Mouse (Mus musculus) left cerebral cortex, postnatal 10 days (tissue): ENCODE data around the gene Pgm2. TPM values are rescaled to one million over a fixed set of nuclear protein-coding genes. Genes with fewer than 3 reads are reported as not detected.

Source experiments
- DNase-seq, 2 experiments: peaks; one replicate each; pipeline ENCODE4 v3.0.0; 2021 to 2022; ENCODE audit warnings: low spot score in 2 of 2, mixed read lengths in 1 of 2; ENCODE audit errors: extremely low spot score in 1 of 2
- intact Hi-C: fragments of 180-260 bp; cut with DNase I; formaldehyde crosslinking; loops from one replicate; pipeline ENCODE4 v1.15.1; 2025
- total RNA-seq, 2 experiments: library from RNA; stranded (reverse); gene quantifications; 2 replicates each; pipeline ENCODE4 v1.2.3; 2021

Pgm2 gene
- total RNA-seq, 2 experiments from 2014 or later, result 10.3 to 10.7 TPM

DNA sequence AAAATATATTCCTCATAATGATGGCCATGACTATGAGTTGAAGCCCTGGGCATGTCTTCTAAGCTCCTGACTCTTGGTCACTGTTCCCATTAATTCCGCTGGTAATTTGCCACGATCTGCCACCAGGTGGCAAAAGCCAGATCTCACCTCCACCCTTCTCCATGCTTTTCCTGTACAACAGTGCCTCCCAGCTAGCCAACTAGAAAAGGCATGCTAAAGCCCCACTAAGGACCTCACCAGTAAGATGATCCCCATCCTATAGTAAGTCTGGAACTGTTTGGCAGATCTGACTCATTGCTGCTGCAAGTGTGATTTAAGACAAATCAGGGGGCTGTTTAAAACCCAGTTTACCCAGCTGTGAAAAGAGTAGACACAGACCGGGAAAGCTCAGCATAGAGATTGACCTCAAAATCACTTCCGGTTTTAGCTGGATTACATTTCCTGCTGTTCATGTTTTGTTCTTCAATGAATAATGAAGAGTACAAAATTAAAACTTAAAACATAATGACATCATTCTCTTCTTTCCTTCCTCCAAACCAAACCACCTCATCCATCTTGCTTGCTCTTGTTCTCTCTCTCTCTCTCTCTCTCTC, 22.6 kb upstream of the Pgm2 start:
- intact Hi-C loops, result loop anchor here (5.0 kb wide), 1 partner anchor 163 kb away; no protein-coding TSS in a partner anchor
- DNase-seq, result peak in 1 of 2 experiments; percentile 69

DNA sequence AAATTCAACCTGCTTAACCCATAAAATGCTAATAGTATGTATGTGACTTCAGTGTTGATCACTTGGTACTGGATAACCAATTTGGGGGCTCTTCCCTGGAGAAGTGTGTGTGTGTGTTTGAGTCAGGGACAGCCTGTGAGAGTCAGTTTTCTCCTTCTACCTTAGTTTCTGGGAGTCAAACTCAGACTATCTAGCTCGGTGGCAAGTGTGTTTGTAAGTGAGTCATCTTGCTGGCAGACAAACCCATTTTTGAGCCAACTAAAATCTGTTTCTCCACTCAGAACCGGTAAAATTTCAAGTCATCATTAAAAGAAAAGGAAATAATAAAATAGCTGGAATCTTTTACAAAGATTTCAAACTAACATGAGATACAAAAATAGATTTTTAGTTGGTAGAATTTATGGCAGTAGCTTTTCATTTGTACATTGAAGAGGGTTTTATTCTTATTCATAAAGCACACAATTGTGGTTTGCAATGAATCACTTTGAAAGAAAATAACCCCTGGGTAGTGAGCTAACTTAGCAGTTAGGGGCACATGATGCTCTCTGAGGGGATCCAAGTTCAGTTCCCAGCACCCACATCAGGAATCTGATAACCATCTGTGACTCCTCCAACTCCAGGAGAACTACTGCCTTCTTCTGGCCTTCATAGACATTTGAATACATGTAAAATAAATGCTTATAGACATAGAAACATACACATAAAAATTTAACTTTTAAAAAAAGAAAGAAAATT, 21.8 kb upstream of the Pgm2 start:
- intact Hi-C loops, result loop anchor here (5.0 kb wide), 1 partner anchor 164 kb away; no protein-coding TSS in a partner anchor
- no peak for DNase-seq

DNA sequence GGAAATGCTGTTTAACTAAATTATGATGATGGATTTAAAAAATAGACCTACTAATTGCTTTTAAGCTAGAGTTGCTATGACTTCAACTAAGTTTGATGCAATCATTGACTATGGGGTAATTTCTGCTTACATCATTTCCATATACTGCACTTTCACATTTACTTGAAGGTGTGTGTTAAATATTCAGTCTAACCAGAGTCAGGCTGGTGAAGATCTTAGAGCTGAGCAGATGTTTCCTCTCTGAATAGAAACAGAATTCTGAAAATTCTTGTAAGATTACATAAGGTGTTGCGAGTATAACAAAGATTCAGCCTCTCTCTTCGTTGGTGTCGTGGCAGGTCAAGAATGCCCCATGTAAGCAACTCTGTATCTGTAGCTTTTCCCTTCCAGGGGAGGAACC, 18.3 kb upstream of the Pgm2 start:
- DNase-seq, result no peak
- intact Hi-C loops, result loop anchor here (5.0 kb wide), 1 partner anchor 167 kb away; no protein-coding TSS in a partner anchor

DNA sequence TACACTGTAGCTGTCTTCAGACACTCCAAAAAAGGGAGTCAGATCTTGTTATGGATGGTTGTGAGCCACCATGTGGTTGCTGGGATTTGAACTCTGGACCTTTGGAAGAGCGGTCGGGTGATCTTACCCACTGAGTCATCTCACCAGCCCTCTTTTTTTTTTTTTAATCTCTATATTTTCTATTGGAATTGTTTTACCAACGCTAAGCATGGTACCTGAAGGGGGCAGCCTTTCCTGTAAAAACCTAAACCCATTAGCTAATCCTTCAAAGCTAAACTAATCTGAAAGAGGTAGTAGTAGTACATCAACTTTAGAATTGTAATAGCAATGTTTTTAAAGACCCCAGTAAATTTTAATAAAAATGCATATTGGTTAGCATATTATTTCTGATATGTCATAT, 17.2 kb upstream of the Pgm2 start:
- intact Hi-C loops, result no loop called here
- DNase-seq, result peak in 1 of 2 experiments; percentile 34

DNA sequence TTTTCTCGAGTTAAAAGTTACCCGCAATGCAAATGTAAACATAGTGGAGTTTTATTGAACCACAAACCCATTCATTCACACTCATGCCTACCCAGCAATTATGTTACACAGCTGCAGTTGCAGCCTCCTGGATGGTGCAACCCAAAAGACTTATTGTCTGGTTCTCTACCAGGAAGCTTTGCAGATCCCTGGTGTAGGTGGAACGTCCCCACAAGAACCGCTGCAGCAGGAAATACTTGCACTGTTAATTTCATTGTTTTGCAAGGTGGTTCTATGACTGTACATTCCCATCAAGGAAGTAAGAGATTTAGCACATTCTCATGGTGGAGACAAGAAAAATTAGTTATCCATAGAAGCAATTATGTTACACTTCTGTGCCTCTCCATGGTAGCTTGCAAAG, 15.4 kb upstream of the Pgm2 start:
- intact Hi-C loops, result no loop called here
- no peak for DNase-seq

DNA sequence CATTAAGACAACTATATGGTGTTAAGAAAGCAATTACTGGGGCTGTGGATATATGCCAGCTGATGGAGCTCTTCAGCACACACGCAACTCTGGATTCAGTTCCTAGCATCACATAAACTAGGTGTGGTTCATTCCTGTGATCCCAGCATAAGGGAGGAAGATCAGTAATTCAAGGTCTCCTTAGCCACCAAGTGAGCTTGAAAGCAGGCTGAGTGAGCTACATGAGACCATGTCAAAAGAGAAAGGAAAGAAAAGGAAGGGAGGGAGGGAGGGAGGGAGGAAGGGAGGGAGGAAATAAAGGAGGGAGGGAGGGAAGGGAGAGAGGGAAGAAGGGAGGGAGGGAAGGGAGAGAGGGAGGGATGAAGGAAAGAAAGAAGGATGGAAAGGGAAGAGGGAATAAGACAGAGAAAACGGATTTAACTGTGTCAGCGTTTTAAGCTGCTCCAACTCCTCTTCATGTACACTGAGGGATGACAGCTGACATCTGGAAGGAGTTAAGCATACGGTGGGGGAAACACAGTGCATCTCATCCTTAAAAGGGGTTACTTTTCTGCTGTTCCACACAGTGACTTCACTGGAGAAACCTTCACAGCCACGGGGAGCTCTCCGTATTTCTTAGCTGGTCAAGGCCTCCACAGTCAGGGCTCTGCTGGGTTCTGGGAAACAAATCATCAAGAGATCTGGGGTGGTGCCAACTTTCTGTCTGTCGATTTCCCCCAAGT, 13.8 kb upstream of the Pgm2 start:
- intact Hi-C loops, result no loop called here

DNA sequence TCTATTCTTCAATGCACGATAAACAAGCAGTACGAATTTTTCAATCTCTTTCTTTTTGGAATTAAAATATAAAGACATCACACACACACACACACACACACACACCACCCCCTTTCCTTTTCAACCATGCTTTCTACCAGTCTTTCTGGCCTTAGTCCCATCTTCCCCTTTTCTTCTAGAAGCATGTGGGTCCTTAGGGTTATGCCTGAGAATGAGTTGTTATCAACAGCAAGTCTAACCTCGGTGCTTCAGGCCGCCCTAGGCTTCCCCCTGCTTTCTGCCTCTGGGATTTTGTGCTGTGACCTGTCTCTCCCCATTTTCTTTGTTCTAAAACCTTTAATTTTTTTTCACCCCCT, 13.3 kb upstream of the Pgm2 start:
- intact Hi-C loops, result no loop called here
- DNase-seq, result no peak

More for the DNA sequence above, 13.8 kb upstream of the Pgm2 start:
- DNase-seq, result no peak

DNA sequence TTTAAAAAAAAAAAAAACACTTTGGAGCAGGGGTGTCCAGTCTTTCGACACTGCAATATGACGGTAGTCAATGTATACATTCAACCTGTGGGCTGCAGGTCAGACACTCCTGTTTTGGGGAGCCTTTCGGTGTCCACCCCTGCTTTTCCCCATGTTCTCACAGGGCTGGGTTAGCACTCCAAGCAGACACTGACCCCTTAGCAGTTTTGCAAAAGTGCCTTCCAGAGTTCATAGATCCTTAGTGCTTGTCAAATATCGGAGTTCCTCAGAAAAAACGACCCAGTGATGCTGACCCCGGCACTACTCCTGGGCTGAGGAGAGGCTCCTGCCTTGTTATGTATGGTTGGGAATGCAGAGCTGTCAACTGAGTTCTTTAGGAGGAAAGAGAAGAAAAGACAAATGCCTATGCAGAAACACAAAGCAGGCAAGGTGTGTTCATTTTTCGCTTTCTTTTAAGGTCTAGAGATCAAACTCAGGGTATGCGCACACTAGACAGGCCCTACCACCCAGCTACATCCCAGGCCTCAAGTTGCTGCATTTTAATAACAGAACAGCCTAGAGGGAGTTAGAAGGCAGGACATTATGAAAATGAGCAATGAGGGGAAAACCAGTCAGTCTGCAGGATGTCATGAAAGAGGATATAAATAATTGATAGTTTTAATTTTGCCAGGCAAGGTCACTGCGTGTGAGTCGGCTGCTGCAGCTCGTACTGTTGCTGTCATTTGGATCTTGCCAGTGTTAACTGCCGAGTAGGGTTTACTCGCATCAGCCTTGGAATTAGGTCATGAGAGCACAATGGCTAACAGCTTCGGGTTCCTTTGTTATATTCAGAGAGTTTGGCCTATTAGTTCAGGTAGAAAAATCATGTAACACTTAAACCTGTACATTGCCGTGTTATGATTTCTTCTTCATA, 9.0 kb upstream of the Pgm2 start:
- no peak for DNase-seq
- intact Hi-C loops, result loop anchor here (10.0 kb wide), 1 partner anchor 269 kb away; the partner anchor contains the start of gene 0610040J01Rik

DNA sequence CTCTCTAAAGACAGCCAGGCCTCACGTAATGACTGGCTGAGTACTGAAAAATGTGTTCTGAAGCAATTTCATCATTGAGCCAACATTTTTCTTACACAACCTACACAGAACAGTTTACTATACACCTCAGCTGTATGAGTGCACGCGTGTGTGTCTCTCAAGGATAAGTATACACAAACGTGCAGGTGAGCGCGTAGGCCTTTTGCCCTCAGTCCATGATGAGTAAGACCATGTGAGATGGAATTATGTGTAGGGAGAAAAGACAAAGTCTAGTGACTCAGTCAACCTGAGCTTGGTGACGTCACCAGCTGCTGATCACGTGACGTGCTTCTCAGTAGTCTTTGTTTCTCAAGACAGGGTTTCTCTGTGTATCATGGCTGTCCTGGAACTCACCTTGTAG, 7.3 kb upstream of the Pgm2 start:
- intact Hi-C loops, result loop anchor here (10.0 kb wide), 1 partner anchor 271 kb away; the partner anchor contains the start of gene 0610040J01Rik
- DNase-seq, result no peak

DNA sequence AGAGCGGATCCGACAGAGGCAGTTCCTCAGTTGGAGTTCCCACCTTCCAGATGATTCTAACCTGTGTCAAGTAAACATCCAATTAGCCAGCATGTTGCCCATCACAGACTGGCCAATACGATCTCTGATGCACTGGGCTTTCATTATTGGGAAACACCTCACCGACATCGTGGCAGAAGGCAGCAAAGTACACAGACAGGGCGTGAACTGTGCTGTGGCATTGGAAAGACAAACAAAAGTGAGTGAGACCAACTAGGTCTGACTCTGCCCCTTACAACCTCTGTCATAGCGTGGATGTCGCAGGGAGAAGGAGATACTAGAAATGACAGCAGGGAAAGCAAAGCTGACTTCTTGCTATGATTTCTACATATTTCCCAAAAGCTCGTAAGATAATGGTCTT, 4.0 kb upstream of the Pgm2 start:
- intact Hi-C loops, result loop anchor here (10.0 kb wide), 1 partner anchor 274 kb away; the partner anchor contains the start of gene 0610040J01Rik
- DNase-seq, result no peak

DNA sequence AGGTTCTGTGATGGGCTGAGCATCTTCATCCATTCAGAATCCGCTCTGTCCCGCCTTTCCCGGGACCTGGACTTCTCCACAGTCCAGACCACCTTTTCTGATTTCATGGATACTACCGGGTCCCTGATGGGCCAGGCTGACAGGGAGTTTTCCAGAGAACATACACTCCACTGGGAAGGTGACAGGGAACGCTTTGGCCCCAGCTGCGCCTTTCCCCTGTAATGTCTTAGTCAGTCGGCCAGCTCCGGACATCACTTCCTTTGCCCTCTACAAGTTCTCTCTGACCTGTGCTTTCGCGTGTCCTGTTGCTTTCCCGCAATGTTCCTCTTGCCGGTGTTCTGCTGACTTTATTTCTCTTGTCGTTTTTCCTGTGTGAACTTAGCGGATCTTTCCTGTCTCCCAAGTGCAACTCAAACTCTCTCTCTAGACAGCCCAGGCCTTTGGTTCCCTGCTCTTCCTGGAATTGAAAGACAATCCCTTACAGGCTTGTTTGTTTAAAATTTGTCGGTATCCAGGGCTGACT, 660 bp downstream of the Pgm2 start:
- intact Hi-C loops, result no loop called here
- DNase-seq, result peak in 1 of 2 experiments; percentile 44

DNA sequence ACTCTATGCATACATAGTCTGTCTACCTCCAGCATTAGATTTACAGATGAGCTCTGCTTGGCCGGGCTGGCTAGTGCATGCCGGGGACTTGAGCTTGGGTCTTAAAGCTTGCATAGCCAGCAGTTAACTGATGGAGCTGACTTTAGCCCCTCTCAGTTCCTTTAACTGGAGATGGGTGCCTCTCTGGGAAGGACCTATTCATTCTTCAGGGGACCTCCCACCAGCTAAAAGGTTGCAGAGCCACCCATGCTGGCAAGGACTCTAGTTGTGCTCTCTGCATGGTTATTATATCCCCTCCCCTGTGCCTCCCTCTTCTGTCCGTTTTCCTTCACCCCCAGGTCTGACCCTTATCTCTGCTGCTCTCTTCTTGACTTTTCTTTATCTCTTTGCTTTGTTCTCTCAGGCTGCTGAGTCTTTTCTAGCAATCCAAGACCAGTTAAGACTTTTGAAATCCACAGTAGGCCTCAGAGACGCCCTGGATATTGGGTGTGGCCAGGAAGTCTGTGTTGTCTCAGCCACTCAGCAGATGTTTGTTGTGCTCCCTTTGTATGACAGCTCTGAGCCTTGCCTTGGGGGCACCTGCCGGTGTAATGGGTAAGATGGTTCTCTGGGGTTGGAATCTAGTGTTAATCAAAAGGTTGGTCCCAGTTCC, 2.7 kb downstream of the Pgm2 start:
- intact Hi-C loops, result no loop called here
- DNase-seq, result no peak

DNA sequence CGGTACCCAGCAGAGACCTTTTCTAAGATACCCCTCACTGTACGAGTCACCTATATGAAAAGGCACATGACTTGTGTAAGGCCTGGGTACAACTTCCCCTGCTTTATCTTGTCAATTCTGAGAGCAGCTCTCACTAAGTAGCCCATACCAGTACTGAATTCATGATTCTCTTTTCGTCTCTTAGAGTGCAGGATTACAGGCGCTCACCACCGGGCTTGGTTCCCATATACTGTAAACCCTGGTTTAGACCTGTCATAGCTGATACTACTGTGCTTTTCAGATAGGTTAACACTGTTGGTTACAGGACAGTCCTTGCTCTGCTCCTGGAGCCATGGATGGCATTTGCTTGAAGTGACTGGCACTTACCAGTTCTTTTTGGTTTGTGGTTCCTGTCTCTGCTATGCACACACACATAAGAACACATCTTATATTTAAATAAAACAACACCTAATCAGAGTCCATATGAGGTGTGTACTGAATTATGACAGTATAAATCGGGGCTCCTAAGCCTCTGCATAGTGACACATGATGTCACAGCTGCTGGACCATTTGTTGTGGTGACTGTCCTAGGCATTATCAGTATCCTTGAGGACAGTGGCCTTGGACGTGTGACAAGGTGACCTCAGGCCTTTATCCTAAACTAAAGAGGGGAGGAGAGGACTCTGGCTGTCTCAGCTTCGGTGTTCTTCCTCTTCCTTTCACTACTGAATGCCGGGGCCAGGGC, 9.4 kb downstream of the Pgm2 start:
- intact Hi-C loops, result loop anchor here (10.0 kb wide), 1 partner anchor 173 kb away; no protein-coding TSS in a partner anchor
- no peak for DNase-seq

DNA sequence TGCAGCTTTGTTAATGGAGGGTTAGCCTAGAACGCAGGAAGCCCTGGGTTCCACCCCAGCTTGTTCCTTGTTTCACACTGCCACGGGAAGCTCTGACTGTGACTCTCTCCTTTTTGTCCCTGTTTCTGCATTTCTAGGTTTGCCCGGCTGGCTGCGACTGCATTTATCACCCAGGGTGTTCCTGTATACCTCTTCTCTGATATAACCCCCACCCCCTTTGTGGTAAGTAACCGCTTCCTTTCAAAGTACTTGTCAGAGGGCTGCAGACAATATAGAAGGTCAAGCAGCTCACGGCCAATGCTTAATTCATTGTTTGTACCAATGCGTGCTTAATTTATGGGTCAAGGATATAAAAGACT, 9.9 kb downstream of the Pgm2 start:
- no peak for DNase-seq
- intact Hi-C loops, result loop anchor here (10.0 kb wide), 1 partner anchor 172 kb away; no protein-coding TSS in a partner anchor

DNA sequence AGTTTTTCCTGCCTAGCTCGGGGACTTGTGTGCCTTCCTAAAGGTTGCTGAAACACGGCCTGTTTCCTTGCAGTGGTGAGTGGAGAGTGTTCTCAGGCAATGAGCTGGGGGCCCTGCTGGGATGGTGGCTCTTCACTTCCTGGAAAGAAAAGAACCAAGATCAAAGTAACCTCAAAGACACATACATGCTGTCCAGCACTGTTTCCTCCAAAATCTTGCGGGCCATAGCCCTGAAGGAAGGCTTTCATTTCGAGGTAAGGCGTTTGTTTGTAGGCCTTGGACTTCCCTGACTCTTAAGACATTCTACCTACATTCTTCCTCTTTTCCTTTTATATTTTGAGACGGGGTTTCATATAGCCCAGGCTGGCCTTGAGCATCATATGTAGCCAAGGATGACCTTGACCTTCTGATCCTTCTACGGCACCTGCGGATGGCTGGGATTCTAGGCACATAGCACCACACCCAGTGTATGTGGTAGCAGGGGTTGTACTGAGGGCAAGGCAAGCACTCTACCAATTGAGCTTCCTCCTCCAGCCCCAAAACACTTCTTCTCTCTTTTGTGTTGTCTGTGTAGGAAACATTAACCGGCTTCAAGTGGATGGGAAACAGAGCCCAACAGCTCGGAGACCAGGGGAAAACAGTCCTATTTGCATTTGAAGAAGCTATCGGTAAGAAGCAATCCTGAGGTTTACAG, 15.0 kb downstream of the Pgm2 start:
- intact Hi-C loops, result loop anchor here (10.0 kb wide), 1 partner anchor 167 kb away; no protein-coding TSS in a partner anchor
- DNase-seq, result no peak

DNA sequence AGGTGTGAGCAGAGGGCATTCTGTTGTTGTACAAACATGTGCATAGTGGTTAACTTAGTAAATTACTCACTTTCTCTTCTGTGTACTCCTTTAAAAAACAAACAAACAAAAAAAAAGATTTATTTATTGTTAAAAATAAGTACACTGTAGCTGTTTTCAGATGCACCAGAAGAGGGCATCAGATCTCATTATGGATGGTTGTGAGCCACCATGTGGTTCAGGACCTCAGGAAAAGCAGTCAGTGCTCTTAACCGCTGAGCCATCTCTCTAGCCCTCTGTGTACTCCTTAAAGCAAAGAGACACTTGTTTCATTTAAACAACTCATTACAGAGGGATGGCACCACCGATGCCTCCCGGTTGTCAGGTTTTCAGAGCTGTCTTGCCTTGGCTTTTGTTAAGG, 16.5 kb downstream of the Pgm2 start:
- no peak for DNase-seq
- intact Hi-C loops, result loop anchor here (10.0 kb wide), 1 partner anchor 166 kb away; no protein-coding TSS in a partner anchor

DNA sequence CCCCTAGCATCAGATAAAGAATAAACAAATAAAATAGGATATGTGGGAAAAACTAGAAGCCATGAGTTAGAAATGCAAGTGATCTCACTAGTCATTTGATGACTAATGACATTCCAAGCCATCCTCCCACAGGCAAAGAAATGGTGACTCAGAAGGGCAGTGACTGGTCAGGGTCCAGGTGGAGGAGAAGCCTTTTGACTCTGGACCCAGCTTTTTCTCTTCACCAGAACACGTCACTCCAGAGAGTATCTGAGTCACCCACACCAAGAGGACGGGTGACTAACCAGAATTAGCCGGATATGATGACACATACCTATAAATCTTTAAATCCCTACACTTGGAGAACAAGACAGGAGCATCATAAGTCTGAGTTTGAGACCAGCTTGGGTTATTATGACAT, 19.6 kb downstream of the Pgm2 start:
- intact Hi-C loops, result no loop called here
- DNase-seq, result no peak
